Mouse (Mus musculus) spleen, adult 18-20 months (tissue): ENCODE measurements around the gene Zfp599.

Experiments
- DNase-seq, 2 experiments: peaks; one replicate each; pipeline ENCODE4 v3.0.0; 2022; ENCODE audit warnings: mixed read lengths in 2 of 2

Zfp599 gene

DNA sequence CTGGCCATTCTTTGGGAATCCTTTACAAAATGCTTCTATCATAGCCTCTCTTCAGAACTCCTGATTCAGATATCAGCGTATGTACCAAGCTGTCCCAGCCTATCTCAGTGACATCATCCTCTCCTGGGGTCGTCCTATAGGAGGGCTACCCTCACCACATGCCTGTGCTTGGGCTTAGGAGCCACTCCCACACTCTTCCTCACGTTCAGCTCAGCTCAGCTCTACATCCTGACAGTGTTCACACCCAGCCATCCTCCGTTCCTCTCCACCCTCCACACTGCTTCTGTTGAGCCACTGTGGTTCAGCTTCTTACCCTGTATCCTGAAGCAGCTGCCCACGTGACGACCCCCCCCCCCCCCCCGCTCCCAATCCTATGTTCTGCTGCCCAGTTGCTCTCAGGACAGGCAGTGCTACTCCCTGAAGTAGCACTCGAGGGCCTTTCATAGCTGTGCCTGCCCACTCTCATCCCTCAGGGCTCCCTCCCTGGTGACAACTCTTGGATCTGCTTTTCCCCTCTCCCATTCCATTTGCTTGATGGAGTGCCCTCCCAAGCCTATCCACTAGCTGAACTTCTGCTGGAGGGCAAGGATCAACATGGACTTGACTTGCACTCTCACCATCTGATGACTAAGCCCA lies 41.7 kb downstream of the Zfp599 start:
- no peak for DNase-seq

DNA sequence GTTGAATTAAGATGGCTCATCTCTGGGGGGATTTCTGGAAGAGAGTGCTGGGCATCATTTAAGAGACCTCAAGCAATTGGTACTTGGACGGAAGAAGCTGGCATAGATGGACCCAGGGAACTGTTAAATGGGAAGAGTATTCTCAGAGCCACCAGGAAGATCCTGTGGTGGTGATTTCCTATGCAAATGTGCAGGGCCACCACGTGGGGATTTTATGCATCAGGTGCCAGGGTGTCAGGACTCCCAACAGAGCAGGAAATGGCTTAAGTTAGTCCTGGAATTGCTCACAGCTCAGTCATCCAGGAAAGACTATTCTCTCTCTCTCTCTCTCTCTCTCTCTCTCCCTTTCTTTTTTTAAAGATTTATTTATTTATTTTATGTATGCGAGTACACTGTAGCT lies 43.0 kb downstream of the Zfp599 start:
- DNase-seq = no peak

DNA sequence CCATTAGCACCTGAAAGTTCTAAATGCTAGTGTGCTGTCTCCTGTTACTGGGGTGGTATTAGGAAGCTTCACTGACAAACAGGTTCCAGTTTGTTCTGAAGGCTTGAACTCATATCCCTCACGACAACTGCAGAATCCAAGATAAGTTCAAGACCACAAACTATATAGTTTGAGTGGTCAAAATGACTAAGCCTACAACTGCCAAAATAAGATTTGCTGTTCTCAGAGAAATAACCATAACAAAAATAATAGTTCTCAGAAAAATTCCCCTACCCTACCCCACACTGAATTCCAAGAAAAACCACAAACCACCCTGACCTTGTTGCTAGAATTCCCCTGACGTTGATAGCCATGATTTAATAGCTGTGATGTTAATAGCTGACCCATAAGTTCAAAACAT lies 45.1 kb downstream of the Zfp599 start:
- DNase-seq = no peak

DNA sequence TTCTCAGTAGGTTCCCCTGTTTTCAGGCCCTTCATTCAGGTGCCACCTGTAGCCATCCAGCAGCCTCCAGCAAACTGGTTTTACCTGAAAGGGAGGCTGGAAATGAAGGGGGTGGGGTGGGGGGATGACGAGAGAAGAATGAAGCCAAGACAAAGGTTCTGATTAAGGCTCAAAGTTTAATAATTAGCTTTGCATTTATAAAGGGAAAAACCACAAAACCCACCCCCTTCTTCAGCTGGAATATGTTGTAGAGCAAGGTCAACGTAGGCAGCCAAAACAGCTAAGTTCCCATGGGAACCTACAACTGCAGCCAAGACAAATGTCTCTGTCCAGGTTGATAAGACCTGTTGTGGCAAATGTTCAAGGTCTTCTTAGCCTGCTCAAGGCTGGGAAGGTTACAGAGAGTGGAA lies 45.9 kb downstream of the Zfp599 start:
- no peak for DNase-seq
